Mouse (Mus musculus): Measurements from ENCODE around the gene Bcl2l12. TPM values are rescaled to one million over a fixed set of nuclear protein-coding genes. Genes with fewer than 3 reads are reported as not detected.
"Not testable (repeated sequence)": the region's sequence is repeated elsewhere in the genome, so short reads cannot be mapped to it uniquely, and the experiment has no call there.

Gene Bcl2l12
- polyA plus RNA-seq, 1 experiment from 2014 or later: 23.6 TPM

DNA sequence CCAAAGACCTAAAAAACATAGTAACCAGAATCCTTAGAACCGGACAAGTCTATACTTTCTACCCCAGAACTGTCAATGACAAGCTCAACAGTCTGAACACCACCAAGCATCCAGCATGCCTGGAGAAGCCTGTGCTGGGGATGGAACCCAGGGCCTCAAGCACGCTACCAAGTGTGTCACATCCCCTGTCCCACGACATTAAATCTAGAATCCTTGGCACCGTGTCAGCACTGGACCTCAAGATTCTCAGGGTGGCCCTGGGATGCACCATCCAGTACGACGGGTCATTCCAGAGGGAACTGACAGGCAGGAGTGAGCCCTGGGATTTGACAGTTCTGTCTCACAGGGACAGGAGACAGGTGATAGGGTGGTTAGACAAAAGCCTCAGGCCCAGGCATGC is 31.5 kb upstream of the Bcl2l12 start:
- H3K4me1 ChIP-seq: no peaks in the 10 kb centered on the region; the same call in 1 of the 2 replicates
- H3K9me3 ChIP-seq (replicated peaks): no peaks in the 10 kb centered on the region
- WGBS (ENCODE audit: insufficient replicate concordance): 82% methylated on average over 6 of the region's 6 CpGs
- no peak overlapping the region for H3K4me3 ChIP-seq
- no peaks in the 10 kb centered on the region for H3K27me3 ChIP-seq (replicated peaks)
- no peak overlapping the region for H3K4me2 ChIP-seq
- peaks cover 82% of the 10 kb centered on the region for H3K36me3 ChIP-seq
- no peak overlapping the region for H3K9ac ChIP-seq
- H3K27ac ChIP-seq: no peak overlapping the region
- no peak for ATAC-seq

DNA sequence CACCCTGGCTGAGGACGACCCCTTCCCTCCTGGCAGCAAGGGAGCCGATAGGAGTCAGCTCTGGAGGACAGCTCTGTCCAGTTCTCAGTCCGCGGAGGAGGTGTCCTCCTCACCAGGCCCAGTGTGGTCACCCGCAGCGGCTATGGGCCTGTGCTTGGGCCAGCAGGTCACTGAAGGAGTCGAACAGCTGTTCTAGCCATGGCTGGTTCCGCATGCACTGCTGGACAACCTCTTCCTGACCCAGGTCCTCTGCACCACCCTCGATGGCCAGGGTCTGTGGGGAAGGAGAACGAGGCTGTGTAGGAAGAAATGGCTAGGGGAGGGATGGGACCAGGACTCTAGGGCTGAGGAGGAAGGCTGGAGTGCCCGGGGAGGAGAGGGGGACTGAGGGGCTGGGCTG is 29.8 kb upstream of the Bcl2l12 start:
- H3K9me3 ChIP-seq (replicated peaks): no peaks in the 10 kb centered on the region
- 78% methylated on average over 11 of the region's 11 CpGs for WGBS (ENCODE audit: insufficient replicate concordance)
- no peaks in the 10 kb centered on the region for H3K27me3 ChIP-seq (replicated peaks)
- H3K9ac ChIP-seq: no peak overlapping the region
- H3K4me3 ChIP-seq: no peak overlapping the region
- no peak overlapping the region for H3K4me2 ChIP-seq
- H3K36me3 ChIP-seq: peaks cover 66% of the 10 kb centered on the region
- no peak overlapping the region for H3K27ac ChIP-seq
- ATAC-seq: no peak
- no peaks in the 10 kb centered on the region; the same call in 1 of the 2 replicates for H3K4me1 ChIP-seq

DNA sequence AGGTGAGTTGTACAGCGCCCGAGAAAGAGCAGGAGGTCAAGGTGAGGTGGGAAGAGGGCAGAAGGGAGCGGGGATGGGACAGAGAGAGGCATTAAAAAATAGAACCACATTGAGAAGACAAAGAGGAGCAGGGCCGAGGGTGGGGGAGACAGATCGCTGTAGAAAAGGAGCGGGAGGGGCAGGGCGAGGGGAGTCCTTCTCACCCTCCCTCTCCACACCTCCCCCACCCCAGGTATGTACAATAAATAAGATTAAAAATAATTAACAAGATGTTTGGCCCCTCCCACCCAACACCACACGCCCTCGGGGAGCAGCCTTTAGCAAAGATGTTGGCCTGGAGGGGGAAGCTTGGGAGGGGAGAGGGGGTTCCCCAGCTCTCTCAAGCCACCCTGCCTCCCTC is 29.2 kb upstream of the Bcl2l12 start:
- H3K4me1 ChIP-seq: no peaks in the 10 kb centered on the region; the same call in 1 of the 2 replicates
- H3K36me3 ChIP-seq: peaks cover 60% of the 10 kb centered on the region
- H3K27ac ChIP-seq: no peak overlapping the region
- WGBS (ENCODE audit: insufficient replicate concordance): 76% methylated on average over 9 of the region's 9 CpGs
- no peak overlapping the region for H3K4me3 ChIP-seq
- no peak overlapping the region for H3K4me2 ChIP-seq
- no peaks in the 10 kb centered on the region for H3K9me3 ChIP-seq (replicated peaks)
- no peak overlapping the region for H3K9ac ChIP-seq
- H3K27me3 ChIP-seq (replicated peaks): no peaks in the 10 kb centered on the region
- no peak for ATAC-seq

DNA sequence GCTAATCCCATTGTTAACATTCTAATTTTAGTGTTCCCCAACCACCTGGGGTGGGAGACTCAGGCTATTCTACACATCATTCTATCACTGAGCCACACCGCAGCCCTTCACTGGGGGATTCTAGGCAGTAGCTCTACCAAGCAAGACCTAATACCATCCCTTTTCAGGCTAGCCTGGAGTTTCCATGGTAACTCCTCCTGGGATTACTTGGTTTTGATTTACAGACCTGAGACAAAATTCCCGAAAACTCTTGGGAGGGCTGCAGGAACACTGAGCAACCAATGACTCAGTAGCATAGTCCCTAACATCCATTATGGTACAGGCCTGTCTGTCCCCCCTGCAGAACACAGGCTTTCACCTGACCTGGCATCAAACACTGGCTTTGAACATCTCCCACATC is 27.7 kb upstream of the Bcl2l12 start:
- no peak overlapping the region for H3K4me2 ChIP-seq
- ATAC-seq: no peak
- H3K9ac ChIP-seq: no peak overlapping the region
- H3K4me3 ChIP-seq: no peak overlapping the region
- peaks cover 45% of the 10 kb centered on the region for H3K36me3 ChIP-seq
- 70% methylated on average over 2 of the region's 2 CpGs for WGBS (ENCODE audit: insufficient replicate concordance)
- no peak overlapping the region for H3K27ac ChIP-seq
- peaks cover 2% of the 10 kb centered on the region for H3K27me3 ChIP-seq (replicated peaks)
- H3K4me1 ChIP-seq: no peaks in the 10 kb centered on the region; the same call in 1 of the 2 replicates
- no peaks in the 10 kb centered on the region for H3K9me3 ChIP-seq (replicated peaks)

DNA sequence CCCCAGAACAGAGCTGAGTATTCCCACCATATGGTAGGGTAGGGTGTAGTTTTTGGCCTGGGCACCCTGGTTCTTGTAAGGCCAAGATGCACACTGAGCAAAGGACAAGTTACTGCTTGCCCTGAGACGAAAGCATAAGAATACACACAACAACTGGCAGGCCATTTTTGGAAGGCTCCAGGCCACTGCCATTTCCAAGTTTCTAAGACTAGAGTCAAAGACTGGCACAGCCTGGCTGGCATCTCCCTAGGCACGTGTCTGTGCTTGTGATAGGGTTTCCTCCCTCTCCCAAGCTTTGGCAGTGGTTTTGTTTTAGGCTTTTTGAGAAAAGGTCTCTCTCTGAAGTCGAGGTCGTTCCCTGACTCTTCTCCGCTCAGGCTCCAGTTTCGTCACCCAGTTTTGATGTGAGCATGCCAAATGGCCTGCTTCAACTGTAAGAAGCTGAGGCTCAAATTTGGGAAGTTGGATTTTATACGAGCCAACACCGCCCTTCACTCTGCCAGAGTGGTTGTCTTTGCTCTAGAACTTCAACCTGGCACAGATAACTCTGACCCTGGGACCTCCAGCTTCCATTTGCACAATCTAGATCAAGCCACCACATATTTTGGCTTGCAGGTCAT is 27.2 kb upstream of the Bcl2l12 start:
- Histone ChIP-seq H3K27me3 (replicated peaks) (peaks cover 7% of the 10 kb centered on the region), H3K27ac (no peak overlapping the region), H3K4me1 (no peaks in the 10 kb centered on the region; the same call in 1 of the 2 replicates), H3K4me3 (no peak overlapping the region), H3K9ac (no peak overlapping the region), H3K9me3 (replicated peaks) (no peaks in the 10 kb centered on the region), H3K4me2 (no peak overlapping the region), H3K36me3 (peaks cover 39% of the 10 kb centered on the region)
- 62% methylated on average over 8 of the region's 8 CpGs for WGBS (ENCODE audit: insufficient replicate concordance)
- ATAC-seq: no peak

DNA sequence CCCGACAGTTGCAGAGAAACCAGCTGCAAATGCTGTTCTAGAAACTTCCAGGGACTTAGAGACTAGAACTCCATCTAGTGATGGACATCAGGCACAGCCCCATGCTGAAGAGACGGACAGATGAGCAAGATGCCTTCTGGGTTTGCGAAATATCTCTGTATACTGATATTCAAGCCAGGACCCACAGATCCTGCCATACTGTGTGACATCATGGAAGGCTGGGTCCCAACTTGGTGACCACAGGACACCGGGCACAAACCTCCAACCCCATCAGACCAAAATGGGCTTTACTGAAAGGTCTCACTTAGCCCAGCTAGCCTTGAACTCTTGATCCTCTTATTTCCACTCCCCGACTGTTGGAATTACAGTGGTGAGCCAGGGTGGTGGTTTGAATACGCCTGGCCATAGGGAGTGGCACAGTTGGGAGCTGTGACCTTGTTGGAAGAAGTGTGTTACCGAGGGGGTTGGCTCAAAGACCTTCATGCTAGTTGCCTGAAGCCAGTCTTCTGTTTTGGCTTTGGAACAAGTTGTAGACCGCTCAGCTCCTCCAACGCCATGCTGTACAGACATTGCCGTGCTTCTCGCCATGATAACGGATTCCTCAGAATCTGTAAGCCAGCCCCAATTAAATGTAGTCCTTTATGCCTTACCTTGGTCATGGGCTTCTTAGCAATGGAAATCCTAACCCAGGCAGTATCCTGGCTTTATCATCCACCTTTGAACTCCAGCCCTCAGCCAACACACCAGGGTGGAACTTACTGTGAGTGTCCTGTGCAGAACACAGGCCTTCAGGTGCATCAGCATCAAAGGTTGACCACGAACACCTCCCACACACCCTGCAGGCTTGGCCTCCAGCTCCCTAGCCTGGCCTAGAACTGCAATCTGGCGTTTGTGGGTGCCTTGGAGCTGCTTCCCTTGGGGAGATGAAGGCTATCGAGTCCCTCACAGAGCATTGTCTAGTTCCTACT is 26.1 kb upstream of the Bcl2l12 start:
- ATAC-seq: no peak
- H3K4me2 ChIP-seq: no peak overlapping the region
- no peaks in the 10 kb centered on the region; the same call in 1 of the 2 replicates for H3K4me1 ChIP-seq
- H3K4me3 ChIP-seq: no peak overlapping the region
- WGBS (ENCODE audit: insufficient replicate concordance): 68% methylated on average over 15 of the region's 15 CpGs
- no peak overlapping the region for H3K9ac ChIP-seq
- H3K36me3 ChIP-seq: peaks cover 28% of the 10 kb centered on the region
- H3K9me3 ChIP-seq (replicated peaks): no peaks in the 10 kb centered on the region
- H3K27me3 ChIP-seq (replicated peaks): peaks cover 18% of the 10 kb centered on the region
- no peak overlapping the region for H3K27ac ChIP-seq

GRCm38 (mm10) chr7:45023711-45024110 is 25.2 kb upstream of the Bcl2l12 start:
- H3K4me1 ChIP-seq; H3K9ac ChIP-seq; H3K4me3 ChIP-seq; ATAC-seq; H3K4me2 ChIP-seq; H3K9me3 ChIP-seq (replicated peaks); H3K27ac ChIP-seq: not testable (repeated sequence)
- peaks cover 19% of the 10 kb centered on the region for H3K36me3 ChIP-seq
- H3K27me3 ChIP-seq (replicated peaks): peaks cover 27% of the 10 kb centered on the region
- 62% methylated on average over 5 of the region's 5 CpGs for WGBS (ENCODE audit: insufficient replicate concordance)

DNA sequence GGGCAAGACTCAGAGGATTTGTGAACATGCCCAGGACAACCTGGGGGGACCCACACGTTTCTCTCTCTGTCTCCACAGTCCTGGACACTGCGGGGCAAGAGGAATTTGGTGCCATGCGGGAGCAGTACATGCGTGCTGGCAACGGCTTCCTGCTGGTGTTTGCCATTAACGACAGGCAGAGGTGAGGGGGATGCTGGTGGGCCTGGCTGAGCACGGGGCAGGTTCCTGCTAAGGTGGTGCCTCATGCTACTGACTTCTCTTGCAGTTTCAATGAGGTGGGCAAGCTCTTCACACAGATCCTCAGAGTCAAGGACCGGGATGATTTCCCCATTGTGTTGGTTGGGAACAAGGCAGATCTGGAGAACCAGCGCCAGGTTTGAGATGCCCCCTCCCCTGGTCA is 21.7 kb upstream of the Bcl2l12 start:
- no peaks in the 10 kb centered on the region for H3K9me3 ChIP-seq (replicated peaks)
- no peak overlapping the region for H3K9ac ChIP-seq
- no peak overlapping the region for H3K4me3 ChIP-seq
- H3K27ac ChIP-seq: no peak overlapping the region
- H3K27me3 ChIP-seq (replicated peaks): peaks cover 36% of the 10 kb centered on the region
- no peaks in the 10 kb centered on the region for H3K36me3 ChIP-seq
- no peak for ATAC-seq
- H3K4me2 ChIP-seq: no peak overlapping the region
- 58% methylated on average over 9 of the region's 9 CpGs for WGBS (ENCODE audit: insufficient replicate concordance)
- peaks cover 24% of the 10 kb centered on the region for H3K4me1 ChIP-seq

GRCm38 (mm10) chr7:45019031-45019571 is 20.6 kb upstream of the Bcl2l12 start:
- Histone ChIP-seq H3K36me3 (no peaks in the 10 kb centered on the region; the same call in 1 of the 2 replicates), H3K4me3 (peak overlapping the region; percentile 93; the same call in 1 of the 2 replicates), H3K27ac (0 out of 2 replicates have a peak overlapping the region, but pooled peaks have one; percentile 13), H3K27me3 (replicated peaks) (peaks cover 36% of the 10 kb centered on the region), H3K4me1 (peaks cover 35% of the 10 kb centered on the region), H3K4me2 (peak overlapping the region; percentile 98), H3K9ac (no peak overlapping the region), H3K9me3 (replicated peaks) (no peaks in the 10 kb centered on the region)
- no peak for ATAC-seq
- 18% methylated on average over 8 of the region's 8 CpGs for WGBS (ENCODE audit: insufficient replicate concordance)

DNA sequence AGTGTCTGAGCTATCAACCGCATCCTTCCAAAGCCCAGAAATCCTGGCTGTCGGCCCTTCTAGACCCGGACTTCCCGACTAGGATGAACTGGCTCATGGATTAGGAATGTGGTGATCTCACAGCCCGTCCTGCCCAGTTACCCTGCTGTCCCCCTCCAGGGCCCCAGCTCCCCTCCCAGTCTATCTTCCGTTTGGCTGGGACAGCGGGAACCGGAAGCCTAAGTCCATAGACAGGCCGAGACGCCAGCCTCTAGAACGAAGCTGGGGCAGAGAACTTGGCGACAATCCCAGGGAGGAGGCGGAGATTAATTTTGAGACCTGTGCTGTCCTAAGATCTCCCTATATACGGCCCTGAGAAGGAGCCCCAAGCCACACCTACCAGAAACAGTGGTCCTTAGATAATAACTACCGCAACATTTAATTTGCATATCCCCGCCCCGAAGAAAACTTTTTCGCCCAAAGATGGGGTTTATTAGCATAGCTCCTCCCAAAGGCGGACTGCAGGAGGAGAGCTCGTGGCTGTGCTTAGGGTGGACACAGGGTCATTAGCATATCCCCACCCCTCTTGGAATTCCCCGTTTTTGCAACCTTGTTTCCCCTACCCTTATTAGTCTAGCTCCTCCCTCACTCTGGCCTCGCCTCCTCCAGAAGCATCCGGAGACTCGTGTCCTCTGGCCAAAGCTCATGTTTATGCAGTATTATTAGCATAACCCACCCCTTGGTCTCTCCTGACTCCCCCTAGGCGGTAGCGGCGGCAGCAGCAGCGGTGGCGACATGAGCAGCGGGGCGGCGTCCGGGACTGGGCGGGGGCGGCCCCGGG is 18.9 kb upstream of the Bcl2l12 start, which contains the start of gene Rras:
Gene Rras, plus strand, starts transcription at position 720 of the 820 bp plus-strand sequence.
- Histone ChIP-seq H3K4me2 (peak within 1 kb of the TSS; percentile 98), H3K9ac (peak within 1 kb of the TSS; percentile 96), H3K9me3 (replicated peaks) (no peaks in the 10 kb centered on the region), H3K27ac (peak within 1 kb of the TSS; percentile 92), H3K36me3 (peaks cover 15% of the 10 kb centered on the region), H3K4me1 (peaks cover 52% of the 10 kb centered on the region), H3K27me3 (replicated peaks) (peaks cover 36% of the 10 kb centered on the region), H3K4me3 (peak within 1 kb of the TSS; percentile 93)
- peak; percentile 88 for ATAC-seq
- WGBS (ENCODE audit: insufficient replicate concordance): under 1% methylated on average over 36 of the region's 36 CpGs

- peaks cover 22% of the 10 kb centered on the region for H3K36me3 ChIP-seq
- peak overlapping the region; percentile 98 for H3K4me2 ChIP-seq
- peaks cover 53% of the 10 kb centered on the region for H3K4me1 ChIP-seq
- WGBS (ENCODE audit: insufficient replicate concordance): 2% methylated on average over 4 of the region's 4 CpGs
- H3K27me3 ChIP-seq (replicated peaks): peaks cover 36% of the 10 kb centered on the region
- ATAC-seq: no peak
- H3K4me3 ChIP-seq: peak overlapping the region; percentile 93
- H3K27ac ChIP-seq: peak overlapping the region; percentile 92
- H3K9ac ChIP-seq: peak overlapping the region; percentile 96
- H3K9me3 ChIP-seq (replicated peaks): no peaks in the 10 kb centered on the region
These were observed 18.2 kb upstream of the Bcl2l12 start for GRCm38 (mm10) chr7:45016761-45017160.

Data from liver, embryonic 12.5 days (tissue).